Mouse (Mus musculus): ENCODE results near the gene Fam178b.

Fam178b gene

GRCm38 (mm10) chr1:36523332-36524013 is 159.5 kb downstream of the Fam178b start:
- no peak for DNase-seq (ENCODE audit: low spot score)

DNA sequence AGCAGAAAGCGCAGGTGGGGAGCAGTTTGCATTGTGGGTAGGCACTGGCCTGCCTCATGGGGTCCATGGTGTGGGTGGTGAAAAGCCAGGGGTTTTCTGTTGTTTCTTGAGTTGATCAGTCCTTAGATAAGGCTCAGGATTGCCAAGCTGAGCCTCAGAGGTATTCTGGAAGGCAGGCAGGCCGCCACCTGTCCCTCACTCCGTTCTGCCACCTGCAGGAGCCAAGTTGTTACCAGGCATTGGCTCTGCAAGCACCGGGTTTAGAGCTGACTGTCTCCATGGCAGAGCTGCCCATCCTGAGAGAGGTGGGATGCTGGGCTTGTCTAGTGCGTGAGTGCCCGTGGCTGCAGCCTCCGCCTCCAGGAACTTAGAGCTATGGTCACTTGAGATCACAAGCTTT is 160.8 kb downstream of the Fam178b start:
- DNase-seq (ENCODE audit: low spot score) = no peak

- DNase-seq (ENCODE audit: low spot score) = no peak
These were observed 163.4 kb downstream of the Fam178b start for GRCm38 (mm10) chr1:36519626-36520025.

DNA sequence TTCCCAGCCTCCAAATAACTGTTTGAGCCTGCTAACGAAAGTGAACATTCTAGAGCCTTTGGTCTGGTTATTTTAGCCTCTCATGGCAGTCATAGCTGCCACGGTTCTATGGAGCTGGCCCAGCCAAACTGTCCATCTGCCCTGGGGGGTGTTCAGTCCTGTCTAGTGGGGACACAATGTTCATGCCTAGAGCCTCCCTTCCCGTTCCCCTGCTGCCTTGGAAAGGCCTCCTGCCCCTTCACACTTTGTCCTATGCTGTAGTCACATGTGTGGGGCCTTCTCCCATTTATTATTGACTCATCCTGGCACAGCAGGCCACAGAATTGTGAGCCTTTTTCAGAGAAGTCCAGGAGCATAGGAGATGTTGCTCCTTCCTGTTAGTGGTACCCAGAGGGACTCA is 164.7 kb downstream of the Fam178b start:
- no peak for DNase-seq (ENCODE audit: low spot score)

GRCm38 (mm10) chr1:36513718-36514117 is 169.3 kb downstream of the Fam178b start:
- peak; percentile 72 for DNase-seq (ENCODE audit: low spot score)

DNA sequence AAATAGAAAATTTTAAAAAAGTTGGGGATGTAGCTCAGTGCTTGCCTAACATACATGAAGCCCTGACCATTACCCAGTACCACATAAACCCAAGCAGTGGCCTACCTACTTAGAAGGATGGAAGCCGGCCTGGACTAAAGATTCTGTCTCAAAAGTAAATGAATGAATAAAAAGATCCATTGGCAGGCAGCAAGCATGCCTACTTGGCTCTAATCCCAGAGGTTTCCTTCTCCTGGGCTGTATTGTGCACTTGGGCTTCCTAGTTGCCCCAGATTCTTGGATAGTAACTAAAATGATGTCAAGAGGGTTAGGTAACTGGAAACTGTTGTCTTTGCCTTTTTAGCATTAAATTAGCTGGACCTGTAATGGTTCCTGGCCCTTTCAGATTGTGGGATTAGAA is 169.7 kb downstream of the Fam178b start:
- DNase-seq (ENCODE audit: low spot score) = no peak

DNA sequence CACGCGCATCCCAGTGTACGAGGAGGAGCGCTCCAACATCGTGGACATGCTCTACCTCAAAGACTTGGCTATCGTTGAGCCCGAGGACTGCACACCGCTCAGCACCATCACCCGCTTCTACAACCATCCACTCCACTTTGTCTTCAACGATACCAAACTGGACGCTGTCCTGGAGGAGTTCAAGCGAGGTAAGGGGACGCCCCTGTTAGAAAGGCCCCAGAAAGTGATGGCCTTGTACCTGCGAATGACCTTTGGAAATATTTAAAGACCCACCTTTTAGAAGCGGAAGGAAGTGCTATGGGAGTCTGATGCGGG is 170.1 kb downstream of the Fam178b start:
- DNase-seq (ENCODE audit: low spot score) = no peak
